Mouse (Mus musculus) spleen, adult 12 weeks (tissue): ENCODE measurements around the gene Slamf6.
A peak's percentile ranks its signal among the peaks of the same experiment; 100 is the strongest.

ENCODE experiments used
- DNase-seq: peaks from one replicate; pipeline ENCODE4 v3.0.0; 2022; ENCODE audit warnings: low spot score

The Slamf6 gene

GRCm38 (mm10) chr1:171996701-171997100 lies 79.4 kb downstream of the Slamf6 start:
- DNase-seq = no peak

GRCm38 (mm10) chr1:171998820-171999597 lies 81.7 kb downstream of the Slamf6 start:
- no peak for DNase-seq

DNA sequence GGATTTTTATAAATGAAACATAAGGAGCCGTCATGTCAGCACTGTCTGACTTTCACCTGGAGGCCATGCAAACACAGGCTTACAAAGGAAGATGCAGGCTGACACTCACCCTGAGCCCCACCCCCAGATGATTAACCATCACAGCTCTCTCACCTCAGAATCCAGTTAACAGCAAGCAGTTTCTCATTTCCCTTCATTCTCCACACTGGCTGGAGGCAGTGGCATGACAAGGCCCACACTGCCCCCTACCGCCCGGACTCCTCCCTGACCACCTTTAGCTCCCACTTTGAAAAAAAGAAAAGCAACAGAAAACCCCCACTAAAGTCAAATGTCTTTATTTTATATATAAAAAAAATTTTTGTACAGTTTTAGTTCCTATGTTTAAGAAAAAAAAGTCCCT lies 83.3 kb downstream of the Slamf6 start:
- peak; percentile 62 for DNase-seq

DNA sequence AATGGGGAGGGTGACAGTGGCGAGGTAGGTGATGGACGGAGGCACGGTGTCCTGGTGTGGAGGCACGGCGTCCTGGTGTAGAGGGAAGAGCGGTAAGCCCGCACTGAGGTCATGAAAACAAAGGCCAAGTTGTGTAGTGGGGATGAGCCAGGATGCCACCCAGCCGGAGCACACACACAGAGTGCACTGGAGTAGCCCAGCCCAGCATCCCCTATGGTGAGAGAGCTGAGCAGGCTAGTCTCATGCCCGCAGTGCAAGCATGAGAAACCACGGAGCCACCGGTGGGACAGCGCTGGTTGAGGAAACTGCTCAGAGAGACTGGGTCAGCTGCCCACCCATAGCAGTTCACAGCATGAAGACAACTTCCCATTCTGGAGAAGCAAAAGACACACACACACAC lies 84.3 kb downstream of the Slamf6 start:
- no peak for DNase-seq
